Mouse (Mus musculus): Measurements from ENCODE around the gene Krtap4-9. TPM values are rescaled to one million over a fixed set of nuclear protein-coding genes. Genes with fewer than 3 reads are reported as not detected.
"Not testable (repeated sequence)": the region's sequence is repeated elsewhere in the genome, so short reads cannot be mapped to it uniquely, and the experiment has no call there.

The Krtap4-9 gene
- polyA plus RNA-seq, 2 experiments = not detected

- TF ChIP-seq POLR2A (IDR thresholded peaks at IDR 0.05; ENCODE audit: borderline replicate concordance, extremely low read depth, insufficient read depth, insufficient read length) = no peak
- Histone ChIP-seq H3K9me3 (ENCODE audit: control insufficient read depth, low read length) (no peaks in the 10 kb centered on the region), H3K27ac (replicated peaks; ENCODE audit: low read depth, low read length) (no peak within 1 kb of the TSS), H3K4me1 (ENCODE audit: control insufficient read depth, insufficient read depth, low read length) (no peaks in the 10 kb centered on the region), H3K27me3 (ENCODE audit: control insufficient read depth, insufficient read depth, low read length) (no peaks in the 10 kb centered on the region), H3K9ac (ENCODE audit: low read depth, low read length, severe bottlenecking) (no peak within 1 kb of the TSS), H3K36me3 (ENCODE audit: control insufficient read depth, insufficient read depth, low read length) (no peaks in the 10 kb centered on the region), H3K4me2 (replicated peaks; ENCODE audit: low read depth, low read length, severe bottlenecking) (no peak within 1 kb of the TSS), H3K4me3 (replicated peaks; ENCODE audit: low read length) (no peak within 1 kb of the TSS)
- no peak for DNase-seq (ENCODE audit: low spot score)
- WGBS = 95% methylated on average over 2 of the region's 2 CpGs
- no peak for ATAC-seq (ENCODE audit: low FRiP score, low read depth)
Measured at GRCm38 (mm10) chr11:99780604-99781003, 4.4 kb upstream of the Krtap4-9 start, which contains the start of gene Krtap4-8. Krtap4-8 (minus strand) TSS chr11:99780704.

DNA sequence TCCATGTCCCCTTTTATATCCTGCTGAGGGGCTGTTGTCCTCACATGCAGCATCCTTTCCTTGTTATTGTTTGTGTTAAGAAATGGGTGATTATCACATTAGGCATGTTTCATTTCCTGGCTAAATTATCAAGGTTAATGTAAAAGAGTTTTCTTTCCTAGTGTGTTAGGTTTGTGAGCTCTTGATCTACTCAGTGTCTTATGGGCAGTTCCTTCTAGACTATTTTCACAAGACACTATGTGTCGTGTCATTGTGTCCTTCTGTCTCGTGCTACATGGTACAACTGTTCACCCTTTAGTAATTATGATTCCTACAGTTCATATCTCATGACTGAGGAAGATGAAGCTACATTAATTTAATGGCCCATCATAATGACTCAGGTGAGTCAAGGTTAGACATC, 8.4 kb downstream of the Krtap4-9 start, which contains the start of gene Gm11596:
TSS of gene Gm11596 (minus strand) at position 101 of the 400 bp plus-strand sequence.
- H3K36me3 ChIP-seq (ENCODE audit: control insufficient read depth, insufficient read depth, low read length) = no peaks in the 10 kb centered on the region
- H3K4me2 ChIP-seq (replicated peaks; ENCODE audit: low read depth, low read length, severe bottlenecking) = no peak within 1 kb of the TSS
- no peak for ATAC-seq (ENCODE audit: low FRiP score, low read depth)
- TF ChIP-seq POLR2A (IDR thresholded peaks at IDR 0.05; ENCODE audit: borderline replicate concordance, extremely low read depth, insufficient read depth, insufficient read length) = no peak
- no peak within 1 kb of the TSS for H3K9ac ChIP-seq (ENCODE audit: low read depth, low read length, severe bottlenecking)
- no peak for DNase-seq (ENCODE audit: low spot score)
- H3K27me3 ChIP-seq (ENCODE audit: control insufficient read depth, insufficient read depth, low read length) = no peaks in the 10 kb centered on the region
- WGBS = 82% methylated on average over 2 of the region's 2 CpGs
- no peaks in the 10 kb centered on the region for H3K4me1 ChIP-seq (ENCODE audit: control insufficient read depth, insufficient read depth, low read length)
- no peak within 1 kb of the TSS for H3K4me3 ChIP-seq (replicated peaks; ENCODE audit: low read length)
- H3K9me3 ChIP-seq (ENCODE audit: control insufficient read depth, low read length) = no peaks in the 10 kb centered on the region
- no peak within 1 kb of the TSS for H3K27ac ChIP-seq (replicated peaks; ENCODE audit: low read depth, low read length)

GRCm38 (mm10) chr11:99798832-99799231, 13.8 kb downstream of the Krtap4-9 start, which contains the start of gene Gm11569:
Gm11569 (minus strand) TSS chr11:99798932.
- H3K36me3 ChIP-seq (ENCODE audit: control insufficient read depth, insufficient read depth, low read length); H3K4me3 ChIP-seq (replicated peaks; ENCODE audit: low read length); H3K27ac ChIP-seq (replicated peaks; ENCODE audit: low read depth, low read length); H3K27me3 ChIP-seq (ENCODE audit: control insufficient read depth, insufficient read depth, low read length); H3K9me3 ChIP-seq (ENCODE audit: control insufficient read depth, low read length); H3K4me2 ChIP-seq (replicated peaks; ENCODE audit: low read depth, low read length, severe bottlenecking); DNase-seq (ENCODE audit: low spot score); ATAC-seq (ENCODE audit: low FRiP score, low read depth); H3K4me1 ChIP-seq (ENCODE audit: control insufficient read depth, insufficient read depth, low read length); H3K9ac ChIP-seq (ENCODE audit: low read depth, low read length, severe bottlenecking): not testable (repeated sequence)
- WGBS = no CpG with 5 or more reads among the region's 1 CpGs

DNA sequence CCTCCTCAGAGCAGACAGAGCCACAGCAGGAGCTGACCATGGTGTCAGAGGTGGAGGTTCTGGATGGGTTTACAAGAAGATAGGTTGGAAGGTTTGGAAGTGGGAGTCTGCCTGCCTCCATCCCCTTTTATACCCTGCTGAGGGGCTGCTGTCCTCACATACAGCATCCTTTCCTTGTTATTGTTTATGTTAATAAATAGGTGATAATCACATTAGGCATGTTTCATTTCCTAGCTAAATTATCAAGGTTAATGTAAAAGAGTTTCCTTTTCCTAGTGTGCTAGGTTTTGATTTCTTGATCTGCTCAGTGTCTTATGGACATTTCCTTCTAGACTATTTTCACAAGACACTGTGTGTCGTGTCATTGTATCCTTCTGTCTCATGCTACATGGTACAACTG, 19.3 kb downstream of the Krtap4-9 start, which contains the start of gene Gm11554:
TSS of gene Gm11554 (minus strand) at position 101 of the 400 bp plus-strand sequence.
- H3K4me2 ChIP-seq (replicated peaks; ENCODE audit: low read depth, low read length, severe bottlenecking); DNase-seq (ENCODE audit: low spot score): not testable (repeated sequence)
- no CpG with 5 or more reads among the region's 1 CpGs for WGBS

GRCm38 (mm10) chr11:99809792-99810191, 24.8 kb downstream of the Krtap4-9 start, which contains the start of gene Krtap4-13:
Krtap4-13 (minus strand) TSS chr11:99809892.
- not testable (repeated sequence) for H3K36me3 ChIP-seq (ENCODE audit: control insufficient read depth, insufficient read depth, low read length); H3K4me3 ChIP-seq (replicated peaks; ENCODE audit: low read length); H3K4me2 ChIP-seq (replicated peaks; ENCODE audit: low read depth, low read length, severe bottlenecking); DNase-seq (ENCODE audit: low spot score); H3K9ac ChIP-seq (ENCODE audit: low read depth, low read length, severe bottlenecking); H3K9me3 ChIP-seq (ENCODE audit: control insufficient read depth, low read length); H3K4me1 ChIP-seq (ENCODE audit: control insufficient read depth, insufficient read depth, low read length); H3K27ac ChIP-seq (replicated peaks; ENCODE audit: low read depth, low read length); H3K27me3 ChIP-seq (ENCODE audit: control insufficient read depth, insufficient read depth, low read length); ATAC-seq (ENCODE audit: low FRiP score, low read depth)

More for the DNA sequence above, 19.3 kb downstream of the Krtap4-9 start, which contains the start of gene Gm11554:
- not testable (repeated sequence) for H3K9me3 ChIP-seq (ENCODE audit: control insufficient read depth, low read length); H3K9ac ChIP-seq (ENCODE audit: low read depth, low read length, severe bottlenecking); H3K27me3 ChIP-seq (ENCODE audit: control insufficient read depth, insufficient read depth, low read length); H3K4me3 ChIP-seq (replicated peaks; ENCODE audit: low read length); ATAC-seq (ENCODE audit: low FRiP score, low read depth); H3K4me1 ChIP-seq (ENCODE audit: control insufficient read depth, insufficient read depth, low read length); H3K27ac ChIP-seq (replicated peaks; ENCODE audit: low read depth, low read length); H3K36me3 ChIP-seq (ENCODE audit: control insufficient read depth, insufficient read depth, low read length)

GRCm38 (mm10) chr11:99815566-99815965, 30.6 kb downstream of the Krtap4-9 start, which contains the start of gene Gm11564:
Gm11564 (minus strand) TSS chr11:99815666.
- WGBS = 84% methylated on average over 2 of the region's 2 CpGs
- H3K36me3 ChIP-seq (ENCODE audit: control insufficient read depth, insufficient read depth, low read length); H3K4me3 ChIP-seq (replicated peaks; ENCODE audit: low read length); H3K27me3 ChIP-seq (ENCODE audit: control insufficient read depth, insufficient read depth, low read length); H3K9ac ChIP-seq (ENCODE audit: low read depth, low read length, severe bottlenecking); H3K9me3 ChIP-seq (ENCODE audit: control insufficient read depth, low read length); H3K4me1 ChIP-seq (ENCODE audit: control insufficient read depth, insufficient read depth, low read length); H3K4me2 ChIP-seq (replicated peaks; ENCODE audit: low read depth, low read length, severe bottlenecking); DNase-seq (ENCODE audit: low spot score); ATAC-seq (ENCODE audit: low FRiP score, low read depth); H3K27ac ChIP-seq (replicated peaks; ENCODE audit: low read depth, low read length): not testable (repeated sequence)

Other genes with a start within 250 kb of the Krtap4-9 start
Only the 30 nearest of the 43 such genes appear.
- gene Krtap9-3, start 187.1 kb upstream of the Krtap4-9 start, polyA plus RNA-seq (2012; rRNA removed) = not detected in 2 replicates
- gene Krtap9-3, start 187.1 kb upstream of the Krtap4-9 start, polyA plus RNA-seq (2014; fragmentation: Nextera tagmentation; extraction: Ambion mirVana) = not detected in 2 replicates
- not detected in 2 replicates for gene Gm11938, start 181.9 kb upstream of the Krtap4-9 start, polyA plus RNA-seq (2012; rRNA removed)
- gene Gm11938, start 181.9 kb upstream of the Krtap4-9 start, polyA plus RNA-seq (2014; fragmentation: Nextera tagmentation; extraction: Ambion mirVana) = not detected in 2 replicates
- not detected in 2 replicates for gene Gm11937, start 175.0 kb upstream of the Krtap4-9 start, polyA plus RNA-seq (2012; rRNA removed)
- gene Gm11937, start 175.0 kb upstream of the Krtap4-9 start, polyA plus RNA-seq (2014; fragmentation: Nextera tagmentation; extraction: Ambion mirVana) = not detected in 2 replicates
- not detected in 2 replicates for gene Krtap2-4, start 170.4 kb upstream of the Krtap4-9 start, polyA plus RNA-seq (2012; rRNA removed)
- not detected in 2 replicates for gene Krtap2-4, start 170.4 kb upstream of the Krtap4-9 start, polyA plus RNA-seq (2014; fragmentation: Nextera tagmentation; extraction: Ambion mirVana)
- not detected in 2 replicates for gene Gm11562, start 164.8 kb upstream of the Krtap4-9 start, polyA plus RNA-seq (2012; rRNA removed)
- gene Gm11562, start 164.8 kb upstream of the Krtap4-9 start, polyA plus RNA-seq (2014; fragmentation: Nextera tagmentation; extraction: Ambion mirVana) = not detected in 2 replicates
- gene Krtap4-1, start 157.0 kb upstream of the Krtap4-9 start, polyA plus RNA-seq (2012; rRNA removed) = not detected in 2 replicates
- gene Krtap4-1, start 157.0 kb upstream of the Krtap4-9 start, polyA plus RNA-seq (2014; fragmentation: Nextera tagmentation; extraction: Ambion mirVana) = not detected in 2 replicates
- not detected in 2 replicates for gene Krtap4-2, start 150.1 kb upstream of the Krtap4-9 start, polyA plus RNA-seq (2012; rRNA removed)
- not detected in 2 replicates for gene Krtap4-2, start 150.1 kb upstream of the Krtap4-9 start, polyA plus RNA-seq (2014; fragmentation: Nextera tagmentation; extraction: Ambion mirVana)
- not detected in 2 replicates for gene Krtap4-7, start 141.1 kb upstream of the Krtap4-9 start, polyA plus RNA-seq (2012; rRNA removed)
- gene Krtap4-7, start 141.1 kb upstream of the Krtap4-9 start, polyA plus RNA-seq (2014; fragmentation: Nextera tagmentation; extraction: Ambion mirVana) = not detected in 2 replicates
- gene Gm11555, start 135.0 kb upstream of the Krtap4-9 start, polyA plus RNA-seq (2012; rRNA removed) = not detected in 2 replicates
- gene Gm11555, start 135.0 kb upstream of the Krtap4-9 start, polyA plus RNA-seq (2014; fragmentation: Nextera tagmentation; extraction: Ambion mirVana) = not detected in 2 replicates
- gene Gm11563, start 126.2 kb upstream of the Krtap4-9 start, polyA plus RNA-seq (2012; rRNA removed) = not detected in 2 replicates
- gene Gm11563, start 126.2 kb upstream of the Krtap4-9 start, polyA plus RNA-seq (2014; fragmentation: Nextera tagmentation; extraction: Ambion mirVana) = not detected in 2 replicates
- not detected in 2 replicates for gene Krtap4-6, start 119.2 kb upstream of the Krtap4-9 start, polyA plus RNA-seq (2012; rRNA removed)
- not detected in 2 replicates for gene Krtap4-6, start 119.2 kb upstream of the Krtap4-9 start, polyA plus RNA-seq (2014; fragmentation: Nextera tagmentation; extraction: Ambion mirVana)
- gene Gm14190, start 94.5 kb upstream of the Krtap4-9 start, polyA plus RNA-seq (2012; rRNA removed) = not detected in 2 replicates
- gene Gm14190, start 94.5 kb upstream of the Krtap4-9 start, polyA plus RNA-seq (2014; fragmentation: Nextera tagmentation; extraction: Ambion mirVana) = not detected in 2 replicates
- not detected in 2 replicates for gene Gm14180, start 50.9 kb upstream of the Krtap4-9 start, polyA plus RNA-seq (2012; rRNA removed)
- not detected in 2 replicates for gene Gm14180, start 50.9 kb upstream of the Krtap4-9 start, polyA plus RNA-seq (2014; fragmentation: Nextera tagmentation; extraction: Ambion mirVana)
- not detected in 2 replicates for gene Gm11595, start 12.3 kb upstream of the Krtap4-9 start, polyA plus RNA-seq (2012; rRNA removed)
- gene Gm11595, start 12.3 kb upstream of the Krtap4-9 start, polyA plus RNA-seq (2014; fragmentation: Nextera tagmentation; extraction: Ambion mirVana) = not detected in 2 replicates
- not detected in 2 replicates for gene Krtap4-8, start 4.5 kb upstream of the Krtap4-9 start, polyA plus RNA-seq (2012; rRNA removed)
- gene Krtap4-8, start 4.5 kb upstream of the Krtap4-9 start, polyA plus RNA-seq (2014; fragmentation: Nextera tagmentation; extraction: Ambion mirVana) = not detected in 2 replicates
- not detected in 2 replicates for gene Gm11596, start 8.3 kb downstream of the Krtap4-9 start, polyA plus RNA-seq (2012; rRNA removed)
- gene Gm11596, start 8.3 kb downstream of the Krtap4-9 start, polyA plus RNA-seq (2014; fragmentation: Nextera tagmentation; extraction: Ambion mirVana) = not detected in 2 replicates
- not detected in 2 replicates for gene Gm11569, start 13.7 kb downstream of the Krtap4-9 start, polyA plus RNA-seq (2012; rRNA removed)
- gene Gm11569, start 13.7 kb downstream of the Krtap4-9 start, polyA plus RNA-seq (2014; fragmentation: Nextera tagmentation; extraction: Ambion mirVana) = not detected in 2 replicates
- gene Gm11554, start 19.2 kb downstream of the Krtap4-9 start, polyA plus RNA-seq (2012; rRNA removed) = not detected in 2 replicates
- gene Gm11554, start 19.2 kb downstream of the Krtap4-9 start, polyA plus RNA-seq (2014; fragmentation: Nextera tagmentation; extraction: Ambion mirVana) = not detected in 2 replicates
- not detected in 2 replicates for gene Krtap4-13, start 24.7 kb downstream of the Krtap4-9 start, polyA plus RNA-seq (2012; rRNA removed)
- gene Krtap4-13, start 24.7 kb downstream of the Krtap4-9 start, polyA plus RNA-seq (2014; fragmentation: Nextera tagmentation; extraction: Ambion mirVana) = not detected in 2 replicates
- gene Gm11564, start 30.5 kb downstream of the Krtap4-9 start, polyA plus RNA-seq (2012; rRNA removed) = 0.12 TPM in 1 of 2 replicates, not detected in the other
- gene Gm11564, start 30.5 kb downstream of the Krtap4-9 start, polyA plus RNA-seq (2014; fragmentation: Nextera tagmentation; extraction: Ambion mirVana) = not detected in 2 replicates
- not detected in 2 replicates for gene 2300003K06Rik, start 52.9 kb downstream of the Krtap4-9 start, polyA plus RNA-seq (2012; rRNA removed)
- gene 2300003K06Rik, start 52.9 kb downstream of the Krtap4-9 start, polyA plus RNA-seq (2014; fragmentation: Nextera tagmentation; extraction: Ambion mirVana) = not detected in 2 replicates
- 0.08 TPM in 1 of 2 replicates, not detected in the other for gene Krtap4-16, start 66.4 kb downstream of the Krtap4-9 start, polyA plus RNA-seq (2012; rRNA removed)
- gene Krtap4-16, start 66.4 kb downstream of the Krtap4-9 start, polyA plus RNA-seq (2014; fragmentation: Nextera tagmentation; extraction: Ambion mirVana) = not detected in 2 replicates
- gene Gm11568, start 72.7 kb downstream of the Krtap4-9 start, polyA plus RNA-seq (2012; rRNA removed) = not detected in 2 replicates
- gene Gm11568, start 72.7 kb downstream of the Krtap4-9 start, polyA plus RNA-seq (2014; fragmentation: Nextera tagmentation; extraction: Ambion mirVana) = not detected in 2 replicates
- gene Gm11559, start 79.3 kb downstream of the Krtap4-9 start, polyA plus RNA-seq (2012; rRNA removed) = not detected in 2 replicates
- not detected in 2 replicates for gene Gm11559, start 79.3 kb downstream of the Krtap4-9 start, polyA plus RNA-seq (2014; fragmentation: Nextera tagmentation; extraction: Ambion mirVana)
- not detected in 2 replicates for gene Krtap9-1, start 88.2 kb downstream of the Krtap4-9 start, polyA plus RNA-seq (2012; rRNA removed)
- not detected in 2 replicates for gene Krtap9-1, start 88.2 kb downstream of the Krtap4-9 start, polyA plus RNA-seq (2014; fragmentation: Nextera tagmentation; extraction: Ambion mirVana)
- not detected in 2 replicates for gene Gm11567, start 94.0 kb downstream of the Krtap4-9 start, polyA plus RNA-seq (2012; rRNA removed)
- gene Gm11567, start 94.0 kb downstream of the Krtap4-9 start, polyA plus RNA-seq (2014; fragmentation: Nextera tagmentation; extraction: Ambion mirVana) = not detected in 2 replicates
- gene Krtap31-1, start 122.7 kb downstream of the Krtap4-9 start, polyA plus RNA-seq (2012; rRNA removed) = not detected in 2 replicates
- not detected in 2 replicates for gene Krtap31-1, start 122.7 kb downstream of the Krtap4-9 start, polyA plus RNA-seq (2014; fragmentation: Nextera tagmentation; extraction: Ambion mirVana)
- gene Gm11565, start 129.6 kb downstream of the Krtap4-9 start, polyA plus RNA-seq (2012; rRNA removed) = not detected in 2 replicates
- gene Gm11565, start 129.6 kb downstream of the Krtap4-9 start, polyA plus RNA-seq (2014; fragmentation: Nextera tagmentation; extraction: Ambion mirVana) = not detected in 2 replicates
- gene Krtap31-2, start 151.1 kb downstream of the Krtap4-9 start, polyA plus RNA-seq (2012; rRNA removed) = not detected in 2 replicates
- gene Krtap31-2, start 151.1 kb downstream of the Krtap4-9 start, polyA plus RNA-seq (2014; fragmentation: Nextera tagmentation; extraction: Ambion mirVana) = not detected in 2 replicates
- gene Krtap9-5, start 163.3 kb downstream of the Krtap4-9 start, polyA plus RNA-seq (2012; rRNA removed) = not detected in 2 replicates
- not detected in 2 replicates for gene Krtap9-5, start 163.3 kb downstream of the Krtap4-9 start, polyA plus RNA-seq (2014; fragmentation: Nextera tagmentation; extraction: Ambion mirVana)

Data from limb, embryonic 14.5 days (tissue).